Mouse (Mus musculus): ENCODE measurements at regions not wholly inside any gene's neighbourhood (a gene's known extent, or its start where the extent isn't known, plus 50 kb on each side); places are given as distances from the start of the nearest gene placed in this dataset.
A peak's percentile ranks its signal among the peaks of the same experiment; 100 is the strongest.

DNA sequence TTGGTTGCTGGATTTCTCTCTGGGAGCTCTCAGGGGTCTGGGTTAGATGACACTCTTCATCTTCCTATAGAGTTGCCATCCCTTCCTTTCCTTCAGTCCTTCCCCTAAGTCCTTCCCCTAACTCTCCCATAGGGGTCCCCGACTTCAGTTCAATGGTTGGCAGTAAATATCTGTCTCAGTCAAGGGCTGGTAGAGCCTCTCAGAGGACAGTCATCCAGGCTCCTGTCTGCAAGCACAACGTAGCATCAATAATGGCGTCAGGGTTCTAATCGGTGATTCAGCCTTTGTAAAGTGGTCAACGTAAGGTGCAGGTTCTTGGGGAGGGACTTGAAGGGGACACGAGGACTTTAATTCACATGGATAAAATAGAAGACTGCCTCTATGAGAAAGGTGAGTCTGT lies 78.4 kb downstream of the Rpia start:
- H3K27me3 ChIP-seq (replicated peaks) = no peaks in the 10 kb centered on the region
- H3K4me1 ChIP-seq (ENCODE audit: control insufficient read depth in 1 of 2, insufficient read depth in 2 of 2) = peaks cover 2 to 24% of the 10 kb centered on the region in 2 experiments; a peak in 2 of 4 replicates
- peak overlapping the region in 1 of 3 experiments; percentile 36 for H3K4me3 ChIP-seq (replicated peaks in 1 of 3; ENCODE audit: low read depth in 2 of 3, low read length in 2 of 3, poor library complexity in 1 of 3)
- no peak for DNase-seq (ENCODE audit: extremely low read depth)
- peak overlapping the region; percentile 80 for H3K4me2 ChIP-seq (ENCODE audit: insufficient read depth, low read depth, poor library complexity, severe bottlenecking)
- H3K27ac ChIP-seq (ENCODE audit: insufficient read depth, low read depth) = peak overlapping the region; percentile 80; the same call in 1 of the 2 replicates
- dilution Hi-C loops (cut with MboI; ENCODE audit: extremely low pct_ligation_motif_present, extremely low pct_unique_long_range_greater_than_20kb, low sequenced_read_pairs) (no loop called here), in situ Hi-C loops (cut with MboI; ENCODE audit: low pct_ligation_motif_present, low pct_unique_long_range_greater_than_20kb, low sequenced_read_pairs) (no loop called here)
- peaks cover 3% of the 10 kb centered on the region; the same call in 1 of the 2 replicates for H3K79me2 ChIP-seq (replicated peaks; ENCODE audit: control insufficient read depth, extremely low read depth, insufficient read depth, poor library complexity, severe bottlenecking)
- peak overlapping the region; percentile 62 for H3K9ac ChIP-seq (ENCODE audit: insufficient read depth, low read depth)
- peaks cover 0 to 7% of the 10 kb centered on the region in 2 experiments for H3K36me3 ChIP-seq (replicated peaks in 1 of 2; ENCODE audit: control insufficient read depth in 1 of 2, insufficient read depth in 1 of 2, low read length in 1 of 2)
- TF ChIP-seq ZKSCAN1 (IDR thresholded peaks at IDR 0.05; ENCODE audit: borderline replicate concordance, low read depth, low read length) (no peak), SMC3 (IDR thresholded peaks at IDR 0.05; ENCODE audit: low read depth, low read length) (no peak), JUND (conservative IDR thresholded peaks at IDR 0.05; ENCODE audit: low read depth, low read length) (no peak), RAD21 (IDR thresholded peaks at IDR 0.05; ENCODE audit: low read depth, low read length) (no peak), ETS1 (conservative IDR thresholded peaks at IDR 0.05; ENCODE audit: low read depth, low read length) (no peak), ZMIZ1 (IDR thresholded peaks at IDR 0.05; ENCODE audit: low read depth, low read length) (no peak), EP300 (IDR thresholded peaks at IDR 0.05; ENCODE audit: low read length) (no peak), CHD1 (IDR thresholded peaks at IDR 0.05; ENCODE audit: low read depth, low read length) (no peak), USF2 (conservative IDR thresholded peaks at IDR 0.05; ENCODE audit: low read depth, low read length) (no peak), POLR2A (IDR thresholded peaks at IDR 0.05; ENCODE audit: low read depth, low read length) (no peak), MAZ (IDR thresholded peaks at IDR 0.05; ENCODE audit: low read depth, low read length) (no peak), KAT2A (IDR thresholded peaks at IDR 0.05; ENCODE audit: insufficient replicate concordance, low read length) (no peak)
- no peaks in the 10 kb centered on the region for H3K9me3 ChIP-seq (replicated peaks; ENCODE audit: low read length)

DNA sequence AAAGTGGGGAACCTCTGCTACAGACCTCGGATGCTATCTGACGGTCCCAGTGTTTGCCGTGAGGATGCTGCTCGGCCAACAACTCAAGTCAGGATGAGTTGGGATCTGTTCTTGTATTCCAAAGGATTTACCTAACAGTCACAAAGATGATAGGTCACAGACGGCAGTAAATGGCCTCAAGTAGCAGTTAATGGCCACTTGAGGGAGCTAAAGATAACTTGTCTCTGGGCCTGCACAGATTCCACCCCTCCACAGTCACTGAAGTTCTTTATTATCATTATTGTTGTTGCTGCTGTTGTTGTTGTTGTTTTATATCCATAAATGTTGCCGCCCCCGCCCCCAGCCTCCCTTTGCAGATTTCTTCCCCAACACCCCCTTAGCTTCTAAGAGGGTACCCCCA lies 78.9 kb downstream of the Rpia start:
- H3K9me3 ChIP-seq (replicated peaks; ENCODE audit: low read length) = no peaks in the 10 kb centered on the region
- no peak overlapping the region for H3K4me2 ChIP-seq (ENCODE audit: insufficient read depth, low read depth, poor library complexity, severe bottlenecking)
- dilution Hi-C loops (cut with MboI; ENCODE audit: extremely low pct_ligation_motif_present, extremely low pct_unique_long_range_greater_than_20kb, low sequenced_read_pairs) (no loop called here), in situ Hi-C loops (cut with MboI; ENCODE audit: low pct_ligation_motif_present, low pct_unique_long_range_greater_than_20kb, low sequenced_read_pairs) (no loop called here)
- H3K4me1 ChIP-seq (ENCODE audit: control insufficient read depth in 1 of 2, insufficient read depth in 2 of 2) = peaks cover 2 to 24% of the 10 kb centered on the region in 2 experiments; a peak in 2 of 4 replicates
- no peak overlapping the region for H3K4me3 ChIP-seq (replicated peaks in 1 of 3; ENCODE audit: low read depth in 2 of 3, low read length in 2 of 3, poor library complexity in 1 of 3)
- no peak overlapping the region for H3K27ac ChIP-seq (ENCODE audit: insufficient read depth, low read depth)
- peaks cover 0 to 7% of the 10 kb centered on the region in 2 experiments for H3K36me3 ChIP-seq (replicated peaks in 1 of 2; ENCODE audit: control insufficient read depth in 1 of 2, insufficient read depth in 1 of 2, low read length in 1 of 2)
- TF ChIP-seq TBP (conservative IDR thresholded peaks at IDR 0.05; ENCODE audit: low read depth, low read length) (no peak), CTCF (conservative IDR thresholded peaks at IDR 0.05 in 1 of 2, IDR thresholded peaks at IDR 0.05 in 1 of 2; ENCODE audit: low read depth in 2 of 2, low read length in 2 of 2) (peak; percentile 21 to 70; a peak in 2 of 4 replicates), RAD21 (IDR thresholded peaks at IDR 0.05; ENCODE audit: low read depth, low read length) (peak; percentile 50), NRF1 (IDR thresholded peaks at IDR 0.05; ENCODE audit: low read depth, low read length) (no peak), MYC (IDR thresholded peaks at IDR 0.05; ENCODE audit: low read depth, low read length) (no peak), SMC3 (IDR thresholded peaks at IDR 0.05; ENCODE audit: low read depth, low read length) (peak; percentile 70)
- peaks cover 1% of the 10 kb centered on the region; the same call in 1 of the 2 replicates for H3K79me2 ChIP-seq (replicated peaks; ENCODE audit: control insufficient read depth, extremely low read depth, insufficient read depth, poor library complexity, severe bottlenecking)
- no peak overlapping the region; the same call in 1 of the 2 replicates for H3K9ac ChIP-seq (ENCODE audit: insufficient read depth, low read depth)
- DNase-seq (ENCODE audit: extremely low read depth) = no peak
- H3K27me3 ChIP-seq (replicated peaks) = no peaks in the 10 kb centered on the region
